Mouse (Mus musculus) C2C12 (cell line): ENCODE results near the gene Ssc4d.

Source experiments
- CTCF ChIP-seq: IDR thresholded peaks from one replicate; pipeline ENCODE4 v1.5.1; 2011; ENCODE audit not compliant: control insufficient read depth, insufficient read depth, insufficient read length
- MAX ChIP-seq: IDR thresholded peaks from one replicate; pipeline ENCODE4 v1.6.1; 2011; ENCODE audit warnings: mild to moderate bottlenecking, control low read depth
- MYOD1 ChIP-seq: IDR thresholded peaks from one replicate; pipeline ENCODE4 v1.6.1; 2011; ENCODE audit warnings: low read depth; ENCODE audit not compliant: control insufficient read depth, insufficient read length

GRCm38 (mm10) chr5:135919902-135920301, 54.4 kb downstream of the Ssc4d start:
- no peak for TF ChIP-seq CTCF
- no peak for TF ChIP-seq MYOD1
- no peak for TF ChIP-seq MAX
